Mouse (Mus musculus) heart, adult 11 months (tissue): ENCODE measurements around the gene Ftsj3.

Source experiments
- DNase-seq: peaks from one replicate; pipeline ENCODE4 v3.0.0; 2022

Ftsj3 gene

DNA sequence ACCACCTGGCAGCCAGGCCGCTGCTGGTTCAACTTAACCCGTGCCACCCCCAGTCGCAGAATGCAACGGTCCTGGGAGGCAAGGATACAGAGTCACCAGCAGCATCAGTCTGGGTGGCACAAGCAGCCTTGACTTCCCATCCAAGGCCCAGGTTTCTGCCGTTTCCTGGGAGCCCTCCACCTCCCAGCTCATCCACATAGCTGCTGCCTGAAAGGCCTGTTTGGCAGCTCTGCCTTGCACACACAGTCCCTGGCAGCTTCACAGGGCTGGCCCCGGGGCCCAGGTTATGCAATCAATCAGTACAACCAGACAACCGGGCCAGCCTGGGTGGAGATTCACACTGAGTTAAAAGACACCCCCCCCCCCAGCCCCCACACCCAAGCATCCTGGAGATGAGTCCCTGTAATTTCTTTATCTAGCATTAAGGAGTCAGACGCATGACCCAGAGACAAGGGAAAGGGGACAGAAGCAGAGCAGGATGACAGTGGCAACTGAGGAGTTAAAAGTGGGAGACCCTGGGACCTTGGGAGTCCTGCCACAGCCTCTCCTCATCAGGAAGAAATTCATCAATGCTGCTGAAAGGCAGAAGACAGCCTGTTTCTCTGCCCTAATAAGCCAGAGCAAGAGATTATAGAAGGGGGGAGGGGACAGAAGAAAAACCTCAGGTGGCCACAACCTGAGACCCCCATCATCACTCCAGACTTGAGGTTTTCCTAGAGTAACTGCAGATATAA lies 12.6 kb upstream of the Ftsj3 start:
- DNase-seq, result peak; percentile 99

DNA sequence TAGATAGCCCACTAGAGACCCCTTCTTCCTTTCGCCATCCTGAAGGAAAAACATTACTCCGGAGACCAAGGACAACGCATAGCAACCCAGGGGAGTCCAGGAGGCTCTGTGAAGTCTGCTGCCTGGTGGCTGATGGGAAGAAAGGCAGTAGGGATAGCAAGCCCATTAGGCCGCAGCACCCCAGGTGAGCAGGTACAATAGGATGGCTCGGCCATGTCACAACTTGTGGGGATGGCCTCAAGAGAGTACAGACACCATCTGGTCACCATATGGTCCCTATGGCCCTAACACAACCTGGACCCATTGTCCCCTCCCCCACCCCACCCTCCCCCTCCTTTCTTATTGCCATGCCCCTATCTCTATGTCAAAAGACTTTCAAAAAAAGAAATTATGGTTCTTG lies 12.0 kb upstream of the Ftsj3 start:
- peak; percentile 95 for DNase-seq

DNA sequence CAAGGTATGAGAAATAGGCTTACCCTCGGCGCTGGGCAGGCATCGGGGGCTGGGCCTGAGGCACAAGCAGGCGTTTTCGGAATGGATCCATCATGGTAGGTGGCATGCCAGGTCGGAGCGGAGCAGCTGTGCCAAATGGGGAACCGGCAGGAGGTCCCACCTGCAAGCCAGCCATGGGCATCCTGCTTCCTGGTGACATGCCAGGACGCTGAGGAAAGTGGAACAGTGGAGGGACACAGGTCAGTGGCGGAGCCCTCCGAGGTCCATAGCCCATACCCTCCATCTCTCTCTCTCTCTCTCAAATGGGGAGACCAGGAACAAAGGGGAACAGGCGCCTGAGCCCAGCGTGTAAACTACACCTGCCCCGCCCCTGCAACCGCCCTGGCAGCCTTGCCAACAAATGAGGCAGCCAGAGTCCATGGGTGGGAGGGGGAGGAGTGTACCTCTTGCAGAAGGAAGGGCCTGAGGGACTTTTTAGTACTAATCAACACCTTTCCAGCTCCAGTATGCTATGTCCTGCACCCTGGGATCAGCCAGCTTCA lies 11.5 kb upstream of the Ftsj3 start:
- DNase-seq, result peak; percentile 96

DNA sequence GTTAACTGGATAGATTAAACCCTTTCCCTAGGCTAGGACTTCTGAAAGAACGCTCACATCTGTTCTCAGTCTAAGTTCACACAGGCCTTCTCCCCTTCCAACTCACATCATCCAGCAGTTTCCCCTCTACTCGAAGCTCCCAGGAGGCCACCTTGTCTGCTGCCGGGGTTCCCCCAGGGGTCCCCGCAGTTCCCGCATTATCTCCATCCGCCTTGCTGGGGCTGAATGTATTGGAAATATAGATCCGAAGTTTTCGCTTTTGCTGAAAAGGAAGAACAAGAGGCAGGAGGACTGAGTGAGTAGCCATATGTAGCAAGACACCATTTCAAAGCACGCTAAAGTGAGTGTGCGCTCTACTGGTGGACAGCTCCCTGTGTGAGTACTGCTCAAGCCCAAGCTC lies 10.6 kb upstream of the Ftsj3 start:
- no peak for DNase-seq

DNA sequence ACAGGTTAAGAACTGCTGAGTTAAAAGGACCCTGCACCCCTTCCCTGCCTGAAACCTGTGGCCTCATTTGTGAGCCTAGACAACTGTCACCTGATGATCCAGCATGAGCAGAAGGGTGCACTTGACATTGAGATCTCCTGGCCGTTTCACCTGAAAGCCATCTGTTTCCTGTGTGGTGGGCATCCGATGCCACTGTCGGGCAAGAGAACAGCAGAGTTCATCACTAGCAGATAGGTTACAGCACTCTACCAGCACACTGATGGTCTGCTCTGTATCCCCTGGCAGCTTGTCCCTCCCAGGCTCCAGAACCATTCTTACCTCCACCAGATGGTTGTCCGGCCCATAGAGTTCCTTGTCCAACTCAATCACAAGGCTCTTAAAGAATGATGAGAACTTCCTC lies 9.7 kb upstream of the Ftsj3 start:
- peak; percentile 89 for DNase-seq

DNA sequence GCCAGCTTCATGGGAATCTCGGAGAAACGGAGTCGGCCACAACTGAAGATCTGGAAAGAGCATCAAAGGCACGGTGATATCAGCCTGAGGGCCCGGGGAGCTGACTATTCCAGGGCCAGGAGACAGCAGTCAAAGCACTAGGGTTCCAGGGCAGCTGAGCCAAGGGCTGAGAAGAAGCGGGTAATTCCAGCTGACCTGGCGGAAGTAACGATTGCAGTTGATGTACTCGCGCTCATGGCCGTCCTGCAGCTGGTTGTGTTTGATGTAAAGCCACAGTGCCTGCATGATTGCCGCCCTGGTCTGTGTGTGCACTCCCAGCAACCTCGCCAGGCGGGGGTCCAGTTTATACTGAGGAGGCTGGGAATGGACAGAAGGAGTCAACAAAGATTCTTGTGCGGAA lies 9.1 kb upstream of the Ftsj3 start:
- DNase-seq, result no peak

DNA sequence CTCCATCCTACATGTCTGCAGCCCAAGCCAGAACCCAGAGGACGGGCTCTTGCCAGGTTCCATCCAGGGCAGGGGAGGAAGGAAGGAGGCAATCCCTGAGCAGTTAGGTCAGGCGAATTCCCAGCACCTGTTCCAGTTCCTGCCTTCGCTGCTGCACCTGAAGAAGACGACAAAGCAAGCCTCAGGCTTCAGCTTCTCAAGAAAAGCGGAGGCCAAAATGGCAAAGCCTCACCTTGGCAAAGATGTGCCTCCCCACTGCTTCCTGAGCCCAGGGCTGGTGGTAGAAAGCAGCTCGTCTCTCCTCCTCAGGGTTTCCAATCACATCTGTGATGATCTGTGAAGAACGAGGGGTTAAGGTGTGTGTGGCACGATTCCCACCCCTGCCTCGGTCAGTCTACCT lies 8.1 kb upstream of the Ftsj3 start:
- no peak for DNase-seq

DNA sequence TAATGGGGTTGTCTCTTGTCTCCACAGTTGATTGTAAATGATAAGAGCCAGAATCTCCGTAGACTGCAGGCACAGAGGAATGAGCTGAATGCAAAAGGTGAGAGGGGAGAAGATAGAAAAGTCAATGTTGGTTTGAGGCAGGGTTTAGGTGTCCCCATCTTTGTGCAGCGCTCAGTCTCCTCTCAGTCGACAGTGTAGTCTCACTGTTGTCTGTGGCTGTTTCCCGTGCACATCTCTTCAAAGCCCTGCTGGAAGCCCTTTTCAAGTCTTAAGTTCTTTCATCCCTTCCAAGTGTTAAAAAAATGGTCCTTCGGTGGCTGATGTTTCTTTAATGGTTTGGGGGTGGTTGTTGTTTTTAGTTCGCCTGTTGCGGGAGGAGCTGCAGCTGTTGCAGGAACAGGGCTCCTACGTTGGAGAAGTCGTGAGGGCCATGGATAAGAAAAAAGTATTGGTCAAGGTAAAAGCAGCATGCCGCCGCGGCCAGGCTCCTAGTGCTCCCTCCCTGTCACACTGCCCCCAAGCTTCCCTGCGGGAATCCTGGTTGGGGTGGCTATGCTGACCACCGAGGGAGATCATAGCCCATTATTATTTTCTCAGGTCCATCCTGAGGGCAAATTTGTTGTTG lies 5.1 kb upstream of the Ftsj3 start:
- peak; percentile 75 for DNase-seq

DNA sequence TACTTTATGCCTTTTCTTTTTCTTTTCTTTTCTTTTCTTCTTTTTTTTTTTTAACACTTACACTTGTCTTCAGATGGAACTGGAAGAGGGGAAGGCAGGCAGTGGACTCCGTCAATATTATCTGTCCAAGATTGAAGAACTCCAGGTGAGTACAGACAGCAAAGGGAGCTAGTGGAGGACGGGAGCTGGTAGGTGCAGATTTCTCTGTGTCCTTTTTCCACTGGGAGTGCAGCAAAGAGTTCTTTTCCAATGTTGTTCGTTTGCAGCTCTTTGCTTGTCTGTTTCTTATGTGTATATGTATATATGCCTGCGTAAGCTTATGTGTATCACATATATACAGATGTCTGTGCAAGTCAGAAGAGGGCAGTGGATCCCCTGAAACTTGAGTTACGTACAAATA lies 896 bp upstream of the Ftsj3 start:
- peak; percentile 80 for DNase-seq

DNA sequence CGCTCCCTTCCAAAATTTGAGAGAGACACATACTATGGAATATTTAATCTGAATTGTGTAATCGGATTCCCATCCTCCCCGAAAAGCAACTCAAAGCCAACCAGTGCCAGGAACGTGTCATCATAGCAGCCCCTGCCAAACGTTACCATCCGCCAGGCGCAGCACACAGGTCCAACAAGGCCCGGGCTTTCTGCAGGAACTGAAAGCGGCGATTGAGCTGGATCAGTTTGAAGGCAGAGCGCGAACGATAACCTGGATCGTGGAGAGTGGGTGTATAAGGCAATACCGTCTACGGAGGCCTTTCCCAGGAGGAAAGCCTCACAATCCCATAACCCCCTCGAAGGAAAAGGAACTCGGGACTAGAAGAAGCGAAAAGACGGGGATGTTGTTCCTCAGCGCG lies 705 bp downstream of the Ftsj3 start:
- peak; percentile 95 for DNase-seq

DNA sequence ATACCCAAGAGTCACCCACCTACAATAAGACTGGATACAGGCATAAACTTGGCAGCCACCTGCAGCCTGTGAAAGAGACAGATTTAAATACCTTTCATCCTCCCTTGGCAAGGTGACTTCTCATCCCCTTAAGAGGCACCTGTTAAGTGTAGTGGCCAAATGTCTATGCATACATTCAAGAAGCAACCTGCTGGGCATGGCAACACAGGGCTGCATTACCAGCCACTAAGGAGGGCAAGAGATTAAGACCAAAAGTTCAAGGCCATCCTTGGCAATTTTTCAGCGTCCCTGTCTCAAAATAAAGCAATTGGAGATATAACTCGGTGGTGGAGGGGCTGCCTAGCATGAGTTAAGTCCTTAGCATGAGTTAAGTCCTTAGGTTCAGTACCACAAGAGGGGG lies 1.1 kb downstream of the Ftsj3 start:
- DNase-seq, result no peak

DNA sequence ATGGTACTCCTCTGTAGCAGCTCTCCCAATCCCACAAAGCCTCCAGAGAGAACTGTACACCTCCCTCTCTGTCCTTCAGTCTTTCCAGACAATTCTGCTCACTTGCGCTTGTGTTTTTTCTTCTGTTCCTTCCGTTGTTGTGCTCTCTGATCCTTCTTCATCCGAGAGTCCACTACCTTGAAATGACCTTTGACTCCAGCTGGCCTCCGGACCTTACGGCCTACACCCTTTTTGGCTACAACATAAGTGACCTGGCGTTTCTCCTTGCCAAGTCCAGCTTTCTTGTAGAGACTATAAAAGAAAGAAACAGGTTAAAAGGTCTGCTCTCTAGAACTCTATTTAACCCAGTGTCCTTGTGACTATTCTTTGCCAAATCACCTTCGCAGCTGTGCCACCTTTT lies 6.6 kb downstream of the Ftsj3 start:
- peak; percentile 68 for DNase-seq

DNA sequence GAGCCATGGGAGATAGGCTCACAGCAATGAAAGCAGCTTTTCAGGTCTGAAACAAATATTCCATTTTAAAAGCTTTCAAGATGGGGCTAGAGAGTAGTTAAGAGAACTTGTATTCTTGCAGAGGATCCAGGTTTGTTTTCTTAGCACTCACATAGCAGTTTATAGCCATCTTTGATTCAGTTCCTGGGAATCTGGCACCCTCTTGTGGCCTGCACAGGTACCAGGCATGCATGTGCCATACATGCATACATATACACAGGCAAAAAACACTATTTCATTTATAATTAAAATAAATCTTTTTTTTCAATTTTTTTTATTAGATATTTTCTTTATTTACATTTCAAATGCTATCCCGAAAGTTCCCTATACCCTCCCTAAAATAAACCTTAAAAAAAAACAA lies 9.0 kb downstream of the Ftsj3 start:
- peak; percentile 66 for DNase-seq

DNA sequence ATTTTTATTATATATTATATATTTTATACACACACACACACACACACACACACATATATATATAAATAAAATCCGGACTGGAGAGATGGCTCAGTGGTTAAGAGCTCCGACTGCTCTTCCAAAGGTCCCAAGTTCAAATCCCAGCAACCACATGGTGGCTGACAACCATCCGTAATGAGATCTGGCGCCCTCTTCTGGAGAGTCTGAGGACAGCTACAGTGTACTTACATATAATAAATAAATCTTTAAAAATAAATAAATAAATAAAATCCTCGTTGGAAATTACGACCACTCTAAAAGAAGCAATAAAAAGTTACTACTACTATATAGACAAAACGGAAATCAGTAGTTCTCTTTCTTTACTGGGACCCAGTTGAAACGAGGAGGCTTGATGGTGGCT lies 21.9 kb downstream of the Ftsj3 start:
- DNase-seq, result peak; percentile 29

DNA sequence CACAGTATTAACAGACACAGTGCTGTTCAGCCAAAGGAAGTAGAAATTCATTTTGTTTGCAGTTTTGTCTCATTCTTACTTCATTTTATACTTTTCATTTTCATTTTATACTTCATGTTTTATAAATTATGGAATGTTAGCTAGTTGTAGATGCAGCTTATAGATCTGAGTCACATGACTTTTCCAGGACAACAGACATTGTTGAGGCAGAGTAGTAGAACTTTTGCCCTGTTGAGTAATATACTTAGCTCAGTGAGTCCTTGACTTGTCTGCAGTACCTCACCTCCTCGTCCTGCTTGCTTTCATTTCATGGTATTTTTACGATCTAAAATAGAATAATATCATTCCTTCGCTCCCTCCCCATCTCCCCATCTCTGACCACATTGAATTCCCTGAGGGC lies 35.3 kb downstream of the Ftsj3 start:
- DNase-seq, result no peak

DNA sequence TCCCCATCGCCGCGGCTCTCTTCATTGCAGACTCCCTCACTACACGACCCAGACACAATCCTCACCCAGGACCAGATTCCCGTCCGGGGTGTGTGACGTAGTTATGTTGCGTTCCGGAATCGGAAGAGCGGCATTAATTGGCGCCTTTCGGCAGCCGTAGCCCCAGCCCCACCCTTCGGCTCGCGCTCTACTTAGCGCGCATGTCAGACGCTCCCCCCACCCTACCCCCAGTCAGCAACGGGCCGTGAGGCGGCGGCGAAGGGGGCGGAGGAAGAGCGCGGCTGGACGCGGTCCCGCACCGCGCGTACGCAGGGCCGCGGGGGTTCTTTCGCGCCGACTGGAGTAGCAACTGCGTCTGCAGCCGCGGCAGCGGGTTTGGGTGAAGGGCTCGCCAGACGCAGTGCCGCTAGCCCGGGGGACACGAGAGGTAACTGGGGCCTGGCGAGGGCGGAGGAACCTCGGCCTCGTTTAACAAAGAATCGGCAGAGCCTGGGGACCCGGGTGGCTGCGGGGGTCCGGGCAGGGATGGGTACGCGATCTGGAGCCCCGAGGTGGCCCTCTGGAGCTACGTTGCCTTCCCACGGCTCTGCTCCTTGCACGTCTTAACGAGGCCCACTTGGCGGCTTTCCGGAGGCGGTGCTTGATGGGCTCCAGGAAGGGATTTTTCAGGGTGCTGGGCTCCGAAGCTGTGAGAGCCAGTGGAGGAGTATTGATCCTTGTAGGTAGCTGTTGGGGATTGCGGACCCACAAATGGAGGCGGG lies 39.0 kb downstream of the Ftsj3 start, which contains the start of gene Ddx42:
TSS of gene Ddx42 (plus strand) at position 197 of the 761 bp plus-strand sequence.
- DNase-seq, result peak; percentile 99

DNA sequence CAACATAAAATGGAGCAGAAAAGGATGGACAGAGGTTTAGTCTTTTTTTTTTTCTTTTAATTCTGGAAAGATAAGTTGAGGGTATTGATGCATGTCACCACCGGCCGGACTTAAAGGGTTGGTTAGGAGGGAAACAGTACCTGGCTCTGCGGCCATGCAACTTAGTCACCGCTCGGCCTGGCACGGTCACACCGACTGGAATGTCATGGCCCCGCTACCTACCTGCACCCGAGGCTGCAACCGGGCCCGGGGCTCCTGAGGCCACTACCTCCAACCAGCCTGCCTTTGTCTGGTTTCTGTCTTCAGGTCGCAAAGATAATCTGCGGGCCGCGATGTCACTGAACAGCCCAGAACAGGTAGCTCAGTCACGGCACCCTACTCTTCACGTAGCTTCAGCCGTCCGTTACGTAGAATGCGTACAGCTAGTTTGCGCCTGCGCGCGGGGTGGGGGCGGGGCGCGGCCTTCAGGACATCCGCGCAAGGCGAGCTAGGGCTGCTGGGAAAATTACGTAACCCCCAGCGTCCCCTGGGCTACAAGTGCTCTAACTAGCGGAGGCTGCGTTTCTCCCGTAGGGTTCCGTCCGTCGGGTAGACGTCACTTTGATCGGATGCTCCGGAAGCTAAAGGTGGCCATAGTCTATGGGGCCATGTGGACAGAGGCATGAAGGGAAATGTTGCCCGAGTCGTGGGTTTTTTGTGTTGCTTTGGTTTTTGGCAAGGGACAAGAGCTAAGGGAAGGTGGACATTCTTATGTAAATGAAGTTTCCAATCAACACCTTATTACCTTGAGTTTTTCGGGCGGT lies 39.8 kb downstream of the Ftsj3 start, which contains the start of gene Ccdc47:
TSS of gene Ccdc47 (minus strand) at position 418 of the 803 bp plus-strand sequence.
- DNase-seq, result peak; percentile 100

DNA sequence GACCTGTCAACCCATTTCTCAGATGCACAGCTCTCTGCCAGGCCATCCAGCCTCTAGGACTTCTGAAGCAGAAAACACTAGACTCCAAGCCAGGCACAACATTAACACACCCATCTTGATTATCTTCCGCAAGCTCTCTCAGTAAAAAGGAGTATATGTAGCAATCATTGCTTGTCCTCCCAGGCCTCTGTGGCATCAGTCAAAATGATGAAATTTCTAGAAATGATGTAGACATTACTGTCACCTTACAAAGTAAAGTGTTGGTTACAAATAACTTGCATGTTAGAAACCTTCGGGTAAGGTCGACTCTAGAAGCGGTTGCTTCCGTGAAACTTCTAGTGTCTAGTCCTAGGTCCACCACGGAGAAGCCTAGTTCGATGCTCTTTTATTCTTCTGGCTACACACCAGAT lies 40.4 kb downstream of the Ftsj3 start:
- DNase-seq, result peak; percentile 64

DNA sequence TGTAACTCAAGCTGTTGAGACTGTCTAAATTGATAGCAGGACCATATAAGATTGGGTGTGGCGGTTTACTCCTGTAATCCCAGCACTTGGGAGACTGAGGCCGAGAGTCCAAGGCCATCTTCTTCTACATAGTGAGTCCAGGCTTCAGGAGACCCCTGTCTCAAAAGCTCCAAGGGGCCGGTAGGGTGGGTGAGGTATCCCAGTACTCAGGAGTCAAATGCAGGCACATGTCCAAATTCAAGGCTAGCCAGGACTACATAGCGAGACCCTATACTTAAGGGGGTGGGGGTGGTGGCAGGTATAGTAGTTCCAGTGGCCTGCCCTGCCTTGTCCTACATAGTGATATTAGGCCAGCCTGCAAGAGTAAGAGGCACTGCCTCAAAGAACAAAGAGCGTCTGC lies 41.0 kb downstream of the Ftsj3 start:
- DNase-seq, result peak; percentile 91

DNA sequence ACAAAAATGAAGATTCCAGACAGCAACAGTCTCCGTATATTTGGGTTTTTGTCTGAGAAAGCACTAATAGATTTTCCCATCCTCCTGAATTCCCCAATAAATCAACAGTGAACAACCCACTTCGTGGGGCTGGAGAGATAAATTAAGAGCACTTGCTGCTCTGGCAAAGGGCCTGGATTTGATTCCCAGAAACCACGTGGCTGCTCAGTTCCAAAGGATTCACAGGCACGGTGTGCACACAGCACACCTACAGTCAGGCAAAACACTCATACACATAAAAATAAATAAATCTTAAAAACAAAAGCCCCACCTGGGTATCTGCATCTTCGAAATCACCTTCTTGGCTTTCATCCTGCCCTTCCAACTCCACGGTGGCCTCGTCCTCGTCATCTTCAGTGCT lies 43.1 kb downstream of the Ftsj3 start:
- peak; percentile 86 for DNase-seq

DNA sequence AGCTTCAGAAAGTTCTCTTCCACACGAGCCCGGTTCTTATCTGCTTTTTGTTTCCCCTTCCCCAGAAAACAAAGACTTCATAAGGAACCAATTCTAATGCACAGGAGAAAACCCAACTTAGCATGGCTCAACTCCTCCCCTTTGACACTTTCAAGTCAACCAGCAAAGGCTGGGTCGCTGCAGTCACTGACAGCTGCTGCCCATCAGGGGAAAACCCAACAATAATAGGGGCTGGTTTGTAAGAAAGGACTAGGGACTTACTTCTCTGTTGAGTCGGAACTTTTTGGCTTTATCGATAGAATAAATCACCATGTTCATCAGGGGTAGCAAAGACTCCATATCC lies 53.8 kb downstream of the Ftsj3 start, which contains the start of gene Strada:
TSS of gene Strada (minus strand) at position 46 of the 343 bp plus-strand sequence.
- peak; percentile 80 for DNase-seq

DNA sequence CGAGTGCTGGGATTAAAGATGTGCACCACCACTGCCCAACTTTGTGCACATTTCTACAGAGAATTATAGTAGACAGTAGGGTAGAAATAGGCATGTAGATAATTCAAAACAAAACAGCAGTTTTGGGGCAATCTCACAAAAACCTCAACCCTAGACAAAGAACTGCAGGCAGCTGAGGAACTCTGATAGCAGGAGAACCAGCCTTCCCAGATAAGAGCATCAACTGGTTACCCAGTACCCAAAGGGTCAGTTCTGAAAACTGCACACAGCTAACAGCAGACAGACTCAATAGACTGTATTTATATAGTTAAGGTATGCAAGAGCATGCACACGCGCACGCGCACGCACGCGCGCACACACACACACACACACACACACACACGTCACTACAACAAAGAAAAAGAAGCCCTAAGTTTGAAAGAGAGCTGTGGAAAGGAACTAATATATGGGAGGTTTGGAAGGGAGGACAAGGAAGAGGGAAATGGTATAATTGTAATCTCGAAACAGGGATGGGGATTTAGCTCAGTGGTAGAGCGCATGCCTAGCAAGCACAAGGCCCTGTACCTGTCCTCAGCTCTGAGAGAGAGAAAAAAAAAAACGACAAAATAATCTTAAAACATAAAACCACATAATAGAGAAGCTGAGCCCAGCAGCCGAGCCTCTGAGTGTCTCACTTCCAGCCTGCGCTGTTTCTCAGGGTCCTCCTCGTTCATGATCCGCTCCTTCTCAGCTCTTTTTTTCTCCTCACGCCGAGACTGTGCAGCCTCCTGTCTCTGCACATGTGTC lies 54.3 kb downstream of the Ftsj3 start:
- peak; percentile 40 for DNase-seq
